Mouse (Mus musculus) gastrocnemius, postnatal 14 days (tissue): ENCODE data around the gene Prss37. TPM values are rescaled to one million over a fixed set of nuclear protein-coding genes. Genes with fewer than 3 reads are reported as not detected.

ENCODE experiments used
- DNase-seq: peaks from one replicate; pipeline ENCODE4 v3.0.0; 2021; ENCODE audit warnings: mixed read lengths
- intact Hi-C: fragments of 180-260 bp; cut with DNase I; formaldehyde crosslinking; loops from one replicate; pipeline ENCODE4 v1.15.1; 2025; ENCODE audit warnings: low total_unique reads
- long read RNA-seq, 2 experiments: library from polyadenylated mRNA; stranded (forward); transcript quantifications; one replicate each; pipeline ENCODE4 v2.0.0; 2021
- total RNA-seq, 2 experiments: library from RNA; stranded (reverse); gene quantifications; 2 replicates each; pipeline ENCODE4 v1.2.3; 2021

The Prss37 gene
- total RNA-seq, result not detected
- long read RNA-seq, experiment 1, result 0 reads
- long read RNA-seq, experiment 2, result 0 reads

GRCm38 (mm10) chr6:40519408-40519807 is at the start of gene Prss37:
TSS of gene Prss37 (minus strand) at chr6:40519508.
- DNase-seq, result no peak
- intact Hi-C loops, result no loop called here

- intact Hi-C loops, result no loop called here
- DNase-seq, result no peak
Measured at GRCm38 (mm10) chr6:40554950-40555349, 35.6 kb upstream of the Prss37 start, which contains the start of gene Olfr461. TSS of gene Olfr461 (minus strand) at chr6:40555050.

- DNase-seq, result no peak
- intact Hi-C loops, result no loop called here
Measured at GRCm38 (mm10) chr6:40544690-40545089, 25.4 kb upstream of the Prss37 start.

- DNase-seq, result no peak
- intact Hi-C loops, result no loop called here
Measured at GRCm38 (mm10) chr6:40493229-40493628, 26.1 kb downstream of the Prss37 start, which contains the start of gene Tas2r108. TSS of gene Tas2r108 (plus strand) at chr6:40493529.

- intact Hi-C loops, result no loop called here
- DNase-seq, result no peak
Measured at GRCm38 (mm10) chr6:40490933-40491332, 28.4 kb downstream of the Prss37 start, which contains the start of gene Tas2r137. TSS of gene Tas2r137 (plus strand) at chr6:40491233.

- intact Hi-C loops, result no loop called here
- DNase-seq, result no peak
Measured at GRCm38 (mm10) chr6:40482318-40482717, 37.0 kb downstream of the Prss37 start.

GRCm38 (mm10) chr6:40479705-40480104 is 39.6 kb downstream of the Prss37 start:
- intact Hi-C loops, result no loop called here
- no peak for DNase-seq

GRCm38 (mm10) chr6:40476132-40476531 is 43.2 kb downstream of the Prss37 start:
- intact Hi-C loops, result no loop called here
- no peak for DNase-seq

- no peak for DNase-seq
- intact Hi-C loops, result loop anchor here (5.0 kb wide), 1 partner anchor 144 kb away; the partner anchor contains the start of gene Agk
Measured at GRCm38 (mm10) chr6:40471720-40472010, 47.6 kb downstream of the Prss37 start.

GRCm38 (mm10) chr6:40470916-40471719 is 48.2 kb downstream of the Prss37 start, which contains the start of gene Ssbp1:
TSS of gene Ssbp1 (plus strand) at chr6:40471352.
- intact Hi-C loops, result loop anchor here (5.0 kb wide), 1 partner anchor 144 kb away; the partner anchor contains the start of gene Agk
- DNase-seq, result peak; percentile 93

GRCm38 (mm10) chr6:40465710-40466109 is 53.6 kb downstream of the Prss37 start:
- no peak for DNase-seq
- intact Hi-C loops, result no loop called here

Other genes starting within 250 kb of the Prss37 start
- 10 to 100 TPM; 10.2 to 10.3 TPM for gene Agk, start 194.3 kb downstream of the Prss37 start, total RNA-seq
- gene E330009J07Rik, start 83.4 kb downstream of the Prss37 start, total RNA-seq, result 1 to 10 TPM; 1.8 to 2.0 TPM
- not detected for gene Wee2, start 80.4 kb downstream of the Prss37 start, total RNA-seq
- gene Ssbp1, start 48.2 kb downstream of the Prss37 start, total RNA-seq, result 10 to 100 TPM; 26.4 to 28.9 TPM
- not detected for gene Tas2r137, start 28.3 kb downstream of the Prss37 start, total RNA-seq
- gene Tas2r108, start 26.0 kb downstream of the Prss37 start, total RNA-seq, result not detected
- gene Olfr461, start 35.5 kb upstream of the Prss37 start, total RNA-seq, result not detected
- gene Olfr460, start 50.0 kb upstream of the Prss37 start, total RNA-seq, result not detected
- gene Clec5a, start 66.3 kb upstream of the Prss37 start, total RNA-seq, result under 1 TPM; 0.42 to 0.43 TPM
- gene Tas2r138, start 93.8 kb upstream of the Prss37 start, total RNA-seq, result not detected
- gene Mgam, start 109.3 kb upstream of the Prss37 start, total RNA-seq, result under 1 TPM; 0.47 to 0.49 TPM